Mouse (Mus musculus) mammary gland, adult 2 months (tissue): ENCODE data around the gene Hoxd9. TPM values are rescaled to one million over a fixed set of nuclear protein-coding genes. Genes with fewer than 3 reads are reported as not detected.

Source experiments
- polyA plus RNA-seq: library from polyadenylated mRNA; depleted of rRNA; stranded (reverse); fragments of >200 nt; gene quantifications from 2 replicates; pipeline ENCODE4 v1.2.3, GENCODE M21; 2012; ENCODE audit warnings: low replicate concordance; rRNA removed

The Hoxd9 gene
- polyA plus RNA-seq, result 4.1 and 8.7 TPM in 2 replicates

DNA sequence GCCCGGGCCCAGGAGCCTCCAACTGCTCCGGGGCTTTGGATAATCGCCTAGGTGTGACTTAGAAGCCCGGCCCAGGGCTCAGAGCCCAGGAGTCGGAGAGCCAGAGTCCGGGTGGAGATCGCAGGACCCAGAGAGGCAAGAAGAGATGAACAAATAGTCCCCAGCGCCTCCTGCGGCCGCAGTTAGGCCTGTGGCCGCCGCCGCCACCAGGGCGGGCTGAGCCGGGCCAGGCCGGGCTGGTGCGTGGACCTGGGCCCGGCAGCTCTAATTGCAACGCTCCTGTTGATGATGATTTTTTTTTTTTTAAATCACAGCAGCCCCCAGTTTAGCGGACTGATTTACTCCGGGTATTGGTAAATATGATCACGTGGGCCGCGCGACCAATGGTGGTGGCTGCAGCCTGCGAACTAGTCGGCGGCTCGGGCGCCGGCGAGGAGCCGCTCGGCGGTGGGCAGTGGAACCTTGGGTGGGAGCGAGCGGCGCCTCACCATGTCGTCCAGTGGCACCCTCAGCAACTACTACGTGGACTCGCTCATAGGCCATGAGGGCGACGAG is at the start of gene Hoxd9:
Gene Hoxd9 (plus strand): TSS at position 161 of the 555 bp plus-strand sequence.

GRCm38 (mm10) chr2:74659507-74660005 is 38.0 kb upstream of the Hoxd9 start, which contains the start of gene Evx2:
TSS of gene Evx2 (minus strand) at chr2:74659557.

GRCm38 (mm10) chr2:74667842-74668357 is 29.6 kb upstream of the Hoxd9 start, which contains the start of gene Hoxd13:
TSS of gene Hoxd13 (plus strand) at chr2:74668310.

DNA sequence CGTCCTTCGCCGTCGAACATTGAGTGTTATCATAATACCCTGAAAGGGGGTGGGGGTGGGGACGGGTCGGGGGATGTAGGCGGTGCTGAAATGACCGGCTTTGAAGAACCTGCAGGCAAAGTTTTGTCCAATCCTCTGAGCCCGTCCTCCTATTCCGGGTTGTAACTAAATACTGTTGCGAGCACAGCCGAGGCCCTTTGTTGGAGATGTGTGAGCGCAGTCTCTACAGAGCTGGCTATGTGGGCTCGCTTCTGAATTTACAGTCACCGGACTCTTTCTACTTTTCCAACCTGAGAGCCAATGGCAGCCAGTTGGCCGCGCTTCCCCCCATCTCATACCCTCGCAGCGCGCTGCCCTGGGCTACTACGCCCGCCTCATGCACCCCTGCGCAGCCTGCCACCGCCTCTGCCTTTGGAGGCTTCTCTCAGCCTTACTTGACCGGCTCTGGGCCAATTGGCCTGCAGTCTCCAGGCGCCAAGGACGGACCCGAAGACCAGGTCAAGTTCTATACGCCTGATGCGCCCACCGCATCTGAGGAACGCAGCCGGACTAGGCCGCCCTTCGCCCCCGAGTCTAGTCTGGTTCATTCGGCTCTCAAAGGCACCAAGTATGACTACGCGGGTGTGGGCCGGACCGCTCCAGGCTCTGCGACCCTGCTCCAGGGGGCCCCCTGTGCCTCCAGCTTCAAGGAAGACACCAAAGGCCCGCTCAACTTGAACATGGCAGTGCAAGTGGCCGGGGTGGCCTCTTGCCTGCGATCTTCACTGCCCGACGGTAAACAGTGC is 22.5 kb upstream of the Hoxd9 start, which contains the start of gene Hoxd12:
Gene Hoxd12 (plus strand): TSS at position 133 of the 785 bp plus-strand sequence.

GRCm38 (mm10) chr2:74678891-74679595 is 18.5 kb upstream of the Hoxd9 start, which contains the start of gene Hoxd11:
TSS of gene Hoxd11 (plus strand) at chr2:74679557.

GRCm38 (mm10) chr2:74691022-74691951 is 6.2 kb upstream of the Hoxd9 start, which contains the start of gene Hoxd10:
TSS of gene Hoxd10 (plus strand) at chr2:74691924.

DNA sequence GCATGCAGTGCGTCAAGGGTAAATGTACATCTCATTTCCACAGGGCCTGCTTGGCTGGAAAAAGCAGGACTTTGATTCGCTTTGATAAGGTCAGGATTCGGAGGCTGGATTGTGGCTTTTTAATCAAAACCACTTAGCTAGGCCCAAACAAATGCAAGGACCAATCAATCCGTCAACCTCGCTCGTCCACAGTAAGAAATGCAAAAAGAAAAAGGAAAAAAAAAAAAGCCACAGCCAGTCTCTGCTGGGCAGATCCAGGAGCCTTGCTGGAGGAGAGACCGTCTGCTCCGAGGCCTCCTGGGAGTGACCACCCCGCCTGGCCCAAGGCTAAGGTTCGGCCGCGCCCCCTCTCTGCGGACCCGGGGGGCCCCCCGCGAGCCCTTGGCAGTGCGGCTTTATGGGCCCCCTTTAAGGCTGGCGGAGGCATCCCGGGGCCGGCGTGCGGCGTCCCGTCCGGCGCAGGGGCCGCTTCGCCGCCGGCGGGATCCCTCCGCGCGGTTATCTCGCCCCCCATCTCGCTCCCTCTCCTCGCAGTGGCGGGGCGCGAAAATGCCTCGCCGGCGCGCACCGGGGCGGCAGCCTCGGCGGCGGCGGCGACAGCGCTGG is 7.0 kb downstream of the Hoxd9 start, which contains the start of gene Hoxd8:
Gene Hoxd8 (plus strand): TSS at position 223 of the 606 bp plus-strand sequence.

DNA sequence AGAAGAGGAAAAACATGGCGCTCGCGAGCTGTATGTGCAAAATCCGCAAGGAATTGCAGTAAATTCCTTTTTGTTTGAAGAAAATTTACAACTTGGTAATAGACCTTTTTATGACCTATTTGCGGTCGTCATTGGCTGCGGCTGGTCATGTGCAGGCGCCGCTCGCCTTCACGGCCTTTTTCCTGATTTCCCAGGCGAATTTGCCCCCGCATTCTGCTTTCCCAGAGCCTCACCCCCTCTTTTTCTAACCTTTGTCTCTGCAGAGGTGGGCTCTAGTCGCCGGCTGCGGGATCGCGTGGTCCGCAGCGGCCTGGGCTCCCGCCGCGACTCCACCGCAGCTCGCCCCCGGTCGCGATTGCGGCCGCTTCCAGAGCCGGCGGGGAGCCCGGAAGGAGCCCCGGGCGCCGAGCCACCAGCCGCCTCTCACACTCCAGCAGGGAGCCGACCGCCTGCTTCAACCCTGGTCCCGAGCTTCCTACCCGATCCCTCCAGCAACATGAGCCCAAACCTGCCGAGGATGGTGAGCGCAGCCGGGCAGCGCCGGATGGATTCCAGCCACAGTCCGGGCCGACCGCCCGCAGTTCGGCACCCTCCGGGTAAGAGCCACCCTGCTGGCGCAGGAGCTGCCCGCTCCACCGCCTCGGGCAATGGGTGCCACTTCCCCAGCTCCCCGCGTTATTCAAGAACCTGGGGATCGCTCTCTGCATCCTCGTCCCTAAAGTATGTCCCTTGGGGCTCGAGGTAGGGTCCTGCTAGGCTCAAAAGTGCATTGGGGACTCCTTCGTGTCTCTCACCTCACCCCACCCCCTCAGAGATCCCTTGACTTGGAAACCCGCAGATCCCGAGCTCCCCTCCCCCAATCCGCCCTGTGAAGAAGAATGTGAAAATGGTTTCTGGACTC is 14.4 kb downstream of the Hoxd9 start, which contains the start of the genes Hoxd3 and Hoxd4:
Gene Hoxd3 (plus strand): TSS at position 207 of the 901 bp plus-strand sequence.
Gene Hoxd4 (plus strand): TSS at position 209 of the 901 bp plus-strand sequence.

DNA sequence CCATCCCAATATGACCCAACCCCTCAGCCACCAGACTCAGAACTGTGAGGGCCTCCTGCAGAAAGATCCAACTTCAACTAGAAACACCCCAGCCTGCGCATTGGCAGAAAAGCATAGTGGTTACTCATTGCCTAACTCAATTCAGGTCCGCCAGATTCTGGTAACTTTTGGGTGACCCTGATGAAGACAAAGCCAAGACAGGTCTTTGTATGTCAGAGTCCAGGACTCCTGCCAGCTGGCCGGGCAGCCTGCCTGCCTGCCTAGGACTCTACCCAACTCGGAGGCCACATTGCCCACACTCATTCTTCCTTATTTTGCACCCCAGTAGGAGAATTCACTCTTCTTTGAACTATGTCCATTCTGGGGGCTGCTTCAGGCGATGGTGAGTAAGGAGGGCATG is 29.0 kb downstream of the Hoxd9 start, which contains the start of gene Gm28230:
Gene Gm28230 (plus strand): TSS at position 178 of the 400 bp plus-strand sequence.

Other genes starting within 250 kb of the Hoxd9 start
- 4.4 and 8.6 TPM in 2 replicates for gene Lnpk, start 118.3 kb upstream of the Hoxd9 start, polyA plus RNA-seq
- gene Evx2, start 38.2 kb upstream of the Hoxd9 start, polyA plus RNA-seq, result not detected in 2 replicates
- not detected in 2 replicates for gene Hoxd13, start 29.4 kb upstream of the Hoxd9 start, polyA plus RNA-seq
- gene Hoxd12, start 22.7 kb upstream of the Hoxd9 start, polyA plus RNA-seq, result not detected in 2 replicates
- gene Hoxd11, start 18.2 kb upstream of the Hoxd9 start, polyA plus RNA-seq, result not detected in 2 replicates
- gene Hoxd10, start 5.8 kb upstream of the Hoxd9 start, polyA plus RNA-seq, result 0.22 and 0.79 TPM in 2 replicates
- 12.1 and 14.3 TPM in 2 replicates for gene Hoxd8, start 6.9 kb downstream of the Hoxd9 start, polyA plus RNA-seq
- 4.1 and 4.8 TPM in 2 replicates for gene Hoxd3, start 14.2 kb downstream of the Hoxd9 start, polyA plus RNA-seq
- gene Hoxd4, start 14.2 kb downstream of the Hoxd9 start, polyA plus RNA-seq, result 8.3 and 29.3 TPM in 2 replicates
- 1.6 and 2.1 TPM in 2 replicates for gene Gm28230, start 29.0 kb downstream of the Hoxd9 start, polyA plus RNA-seq
- not detected in 2 replicates for gene Hoxd1, start 65.3 kb downstream of the Hoxd9 start, polyA plus RNA-seq
- 42.8 and 49.0 TPM in 2 replicates for gene Mtx2, start 128.1 kb downstream of the Hoxd9 start, polyA plus RNA-seq